14 mouse cellular contexts compared by ENCODE assay signal in the genomic region with DNA sequence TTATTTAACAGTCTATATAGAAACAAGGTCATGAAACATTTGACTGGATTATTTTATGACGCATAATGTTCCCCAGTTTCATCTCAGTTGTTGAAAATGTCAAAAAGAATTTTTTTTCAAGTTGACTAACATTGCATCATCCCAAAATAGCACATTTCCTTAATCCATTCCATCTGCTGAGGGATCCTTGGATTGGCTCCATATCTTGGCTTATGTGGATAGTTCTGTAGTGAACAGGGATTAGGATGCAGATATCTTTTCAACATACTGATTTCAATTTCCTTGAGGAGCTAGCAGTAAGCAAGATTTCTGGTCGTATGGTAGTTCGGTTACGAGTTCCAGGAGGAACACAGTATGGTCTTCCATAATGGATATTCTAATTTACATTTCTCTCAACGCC.
"Had no signal": no experiment of that assay in that cellular context is flagged by ENCODE, and none has a peak within 500 bp of the region (broad histone marks: within the 10 kb centered on the region; RNA-seq: fewer than 3 reads in every experiment).

No protein-coding gene starts in this region.

- H3K4me1 ChIP-seq: liver, embryonic 13.5 days; lung, embryonic 15.5 days; midbrain, embryonic 12.5 days; stomach, embryonic 15.5 days had no signal

- ATAC-seq: liver, postnatal 0 days had no signal

- H3K36me3 ChIP-seq: kidney, embryonic 15.5 days; limb, embryonic 12.5 days; liver, embryonic 13.5 days; lung, embryonic 15.5 days; midbrain, embryonic 12.5 days; neural tube, embryonic 15.5 days; stomach, embryonic 15.5 days had no signal

- H3K27me3 ChIP-seq: kidney, embryonic 15.5 days; limb, embryonic 12.5 days; liver, embryonic 13.5 days; lung, embryonic 15.5 days; midbrain, embryonic 12.5 days; neural tube, embryonic 15.5 days; stomach, embryonic 15.5 days had no signal

- H3K4me2 ChIP-seq: liver, embryonic 13.5 days; lung, embryonic 15.5 days; midbrain, embryonic 12.5 days; neural tube, embryonic 15.5 days; stomach, embryonic 15.5 days had no signal

- H3K27ac ChIP-seq: kidney, embryonic 15.5 days; limb, embryonic 12.5 days; liver, embryonic 13.5 days; lung, embryonic 15.5 days; midbrain, embryonic 12.5 days; neural tube, embryonic 15.5 days had no signal

- DNase-seq: kidney, adult 18-20 months; kidney, postnatal 25 days; layer of hippocampus, postnatal 36 days; liver; liver, embryonic 13.5 days; liver, postnatal 0 days; right cerebral cortex, adult 18-20 months; thymus, postnatal 14 days had no signal

- H3K9me3 ChIP-seq: kidney, embryonic 15.5 days; limb, embryonic 12.5 days; liver, embryonic 13.5 days; lung, embryonic 15.5 days; midbrain, embryonic 12.5 days; neural tube, embryonic 15.5 days; stomach, embryonic 15.5 days had no signal

- H3K9ac ChIP-seq: kidney, embryonic 15.5 days; limb, embryonic 12.5 days; liver, embryonic 13.5 days; liver, postnatal 0 days; lung, embryonic 15.5 days; midbrain, embryonic 12.5 days; neural tube, embryonic 15.5 days; stomach, embryonic 15.5 days had no signal

- H3K4me3 ChIP-seq: kidney, embryonic 15.5 days; limb, embryonic 12.5 days; liver, embryonic 13.5 days; lung, embryonic 15.5 days; midbrain, embryonic 12.5 days; neural tube, embryonic 15.5 days; stomach, embryonic 15.5 days had no signal
